Mouse (Mus musculus) thymus, adult 2 months (tissue): ENCODE data around the gene Commd9.

Experiments
- CTCF ChIP-seq: fragments of 200-500 bp; IDR thresholded peaks from 2 replicates; pipeline ENCODE4 v1.5.1; 2012; ENCODE audit warnings: mild to moderate bottlenecking, control low read depth, low read length, moderate library complexity, borderline replicate concordance; ENCODE audit not compliant: control insufficient read depth, poor library complexity, insufficient read depth; ENCODE audit errors: extremely low read depth
- POLR2A ChIP-seq: fragments of 200-500 bp; IDR thresholded peaks from 2 replicates; pipeline ENCODE4 v1.6.1; 2012; ENCODE audit warnings: mild to moderate bottlenecking, low read length, control low read depth, moderate library complexity; ENCODE audit not compliant: control insufficient read depth, poor library complexity, insufficient read depth; ENCODE audit errors: extremely low read depth

DNA sequence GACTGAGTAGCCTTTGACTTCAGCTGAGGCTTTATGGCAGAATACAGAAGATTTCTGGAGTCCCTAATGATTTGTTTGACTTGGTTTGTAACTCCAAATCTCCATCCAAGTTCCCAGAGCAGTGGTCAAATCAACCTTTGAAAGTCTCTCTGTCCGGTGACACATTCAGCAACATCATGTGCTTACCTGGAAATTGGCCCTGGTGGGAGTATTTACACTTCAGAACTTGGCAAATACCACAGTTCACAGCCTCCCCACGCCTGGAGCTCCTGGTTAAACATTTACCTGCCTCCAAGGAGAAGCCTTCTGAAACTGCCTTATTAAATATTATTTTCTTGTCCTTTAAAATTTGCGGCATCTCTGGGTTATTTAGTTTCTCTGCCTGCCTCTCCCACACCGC, 37.1 kb downstream of the Commd9 start:
- TF ChIP-seq POLR2A (no peak), CTCF (no peak)
